Mouse (Mus musculus): ENCODE results near the gene Wfdc6b. TPM values are rescaled to one million over a fixed set of nuclear protein-coding genes. Genes with fewer than 3 reads are reported as not detected.
A peak's percentile ranks its signal among the peaks of the same experiment; 100 is the strongest.
"Not testable (repeated sequence)": the region's sequence is repeated elsewhere in the genome, so short reads cannot be mapped to it uniquely, and the experiment has no call there.

The Wfdc6b gene
- not detected for total RNA-seq (2021)

DNA sequence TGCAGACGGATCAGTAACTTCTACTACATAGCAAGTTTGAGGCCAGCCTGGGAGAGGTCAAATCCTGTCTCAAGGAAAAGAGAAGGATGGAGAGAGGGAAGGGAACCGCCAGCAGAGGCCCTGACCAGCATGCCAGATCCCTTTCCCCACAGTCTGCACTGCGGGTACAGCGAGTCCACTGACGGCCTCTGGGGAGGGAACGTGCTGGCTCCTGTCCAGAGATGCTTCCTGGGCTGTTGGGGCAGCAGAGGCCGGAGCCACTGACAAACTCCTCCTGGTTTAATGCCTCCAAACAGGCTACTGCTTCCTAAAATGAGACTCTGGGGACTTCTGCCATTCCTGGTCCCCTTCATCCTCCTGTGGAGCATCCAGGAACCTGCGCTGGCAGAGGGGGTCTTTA, at the start of gene Wfdc6b, which contains the start of gene Wfdc8:
TSS of gene Wfdc6b (plus strand) at position 52 of the 400 bp plus-strand sequence.
TSS of gene Wfdc8 (minus strand) at position 156 of the 400 bp plus-strand sequence.
- peak; percentile 29 to 50 for DNase-seq
- intact Hi-C loops (cut with DNase I) = not testable (repeated sequence)

DNA sequence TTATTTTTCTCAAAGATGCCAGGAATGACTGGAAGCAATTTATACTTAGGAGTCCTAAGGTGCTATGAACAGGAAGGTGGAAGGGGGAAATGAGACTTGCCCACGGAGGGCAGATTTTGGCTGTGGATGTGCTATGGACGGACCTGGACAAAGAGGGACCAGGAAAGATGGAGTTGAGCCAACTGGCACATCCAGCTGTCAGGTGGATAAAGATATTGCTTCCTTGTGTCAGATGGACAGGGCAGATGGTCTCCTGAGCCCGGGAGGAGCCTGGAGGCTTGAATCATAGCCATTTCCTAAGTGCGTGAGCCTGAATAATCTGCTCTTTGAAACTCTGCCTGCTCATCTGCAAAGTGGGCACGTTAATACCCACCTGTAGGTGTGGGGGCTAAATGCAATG, 49.0 kb upstream of the Wfdc6b start:
- intact Hi-C loops (cut with DNase I) = no loop called here
- no peak for DNase-seq

DNA sequence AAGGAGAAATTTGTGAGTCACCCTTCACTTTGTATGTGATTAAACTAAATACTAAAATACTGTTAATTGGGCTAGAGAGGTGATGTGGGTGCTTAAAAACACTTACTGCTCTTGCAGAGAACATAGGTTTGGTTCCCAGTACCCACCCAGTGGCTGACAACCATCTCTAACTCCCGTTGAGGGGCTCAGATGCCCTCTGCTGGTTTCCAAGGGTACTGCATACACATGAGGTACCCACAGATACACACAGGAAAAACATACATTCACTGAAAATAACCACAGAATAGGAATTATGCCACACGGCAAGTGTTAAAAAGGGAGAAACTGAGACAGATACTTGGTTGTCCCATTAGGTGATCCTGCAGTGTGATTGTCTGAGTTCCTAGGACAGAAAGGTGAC, 46.3 kb upstream of the Wfdc6b start:
- DNase-seq = no peak
- intact Hi-C loops (cut with DNase I) = no loop called here

DNA sequence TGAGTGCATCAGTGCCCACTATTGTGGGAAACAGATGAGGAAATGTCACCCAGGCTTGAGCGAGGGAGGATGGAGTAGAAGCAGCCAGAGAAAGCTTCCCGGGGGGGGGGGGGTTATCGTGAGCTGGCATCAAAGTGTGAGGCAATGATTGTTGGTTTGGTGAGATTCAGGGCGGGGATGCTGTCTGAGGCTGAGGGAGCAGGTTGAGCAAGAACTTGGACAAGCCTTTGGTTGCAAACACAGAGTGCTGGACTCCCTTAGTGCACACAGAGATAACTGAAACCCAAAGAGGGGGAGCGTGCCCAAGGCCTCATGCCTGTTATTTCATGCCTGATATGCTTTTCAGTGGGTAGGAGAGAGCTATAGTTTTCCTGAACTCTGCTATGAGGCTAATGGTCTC, 45.9 kb upstream of the Wfdc6b start:
- intact Hi-C loops (cut with DNase I) = no loop called here
- no peak for DNase-seq

DNA sequence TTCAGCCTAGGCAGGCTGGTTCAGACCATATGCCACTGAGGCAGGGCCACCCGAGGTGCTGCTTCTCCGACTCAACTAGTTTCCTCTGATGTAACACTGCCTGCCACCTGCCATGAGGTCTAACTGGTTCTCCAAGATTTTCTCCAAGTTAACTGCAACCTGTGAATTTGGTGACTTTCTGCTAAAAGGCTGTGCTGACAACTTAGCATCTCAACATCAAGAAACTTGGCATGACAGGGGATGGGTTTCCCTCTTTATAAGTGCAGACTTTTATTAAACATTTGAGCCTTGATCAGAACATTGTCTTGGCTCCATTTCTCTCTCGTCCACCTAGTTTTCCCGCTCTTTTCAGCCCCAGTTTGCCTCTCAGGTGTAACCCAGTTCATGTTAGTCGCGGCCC, 40.0 kb upstream of the Wfdc6b start, which contains the start of gene Spint3:
TSS of gene Spint3 (minus strand) at position 101 of the 400 bp plus-strand sequence.
- DNase-seq; intact Hi-C loops (cut with DNase I): not testable (repeated sequence)

DNA sequence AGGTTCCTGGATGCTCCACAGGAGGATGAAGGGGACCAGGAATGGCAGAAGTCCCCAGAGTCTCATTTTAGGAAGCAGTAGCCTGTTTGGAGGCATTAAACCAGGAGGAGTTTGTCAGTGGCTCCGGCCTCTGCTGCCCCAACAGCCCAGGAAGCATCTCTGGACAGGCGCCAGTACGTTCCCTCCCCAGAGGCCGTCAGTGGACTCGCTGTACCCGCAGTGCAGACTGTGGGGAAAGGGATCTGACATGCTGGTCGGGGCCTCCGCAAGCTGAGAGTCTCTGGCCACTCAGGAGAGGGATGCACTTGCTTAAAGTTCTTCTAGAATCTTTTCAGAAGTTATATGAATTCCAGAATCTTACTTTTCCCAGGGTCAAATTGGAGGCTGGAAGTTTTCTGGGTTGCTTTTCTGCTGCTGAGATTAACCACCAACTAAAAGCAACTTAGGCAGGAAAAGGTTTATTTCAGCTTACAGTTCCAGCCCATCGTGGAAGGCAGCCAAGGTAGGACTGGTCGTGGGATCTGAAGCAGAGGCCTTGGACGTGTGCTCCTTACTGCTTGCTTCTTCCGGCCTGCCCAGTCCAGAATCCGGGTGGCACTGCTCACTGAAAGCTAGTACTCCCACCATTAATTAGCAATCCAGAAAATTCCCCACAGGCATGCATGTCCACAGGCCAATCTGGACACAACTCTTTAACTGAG, 28.1 kb upstream of the Wfdc6b start, which contains the start of gene Wfdc6a:
TSS of gene Wfdc6a (minus strand) at position 423 of the 701 bp plus-strand sequence.
- intact Hi-C loops (cut with DNase I) = not testable (repeated sequence)
- peak; percentile 22 to 29 for DNase-seq

DNA sequence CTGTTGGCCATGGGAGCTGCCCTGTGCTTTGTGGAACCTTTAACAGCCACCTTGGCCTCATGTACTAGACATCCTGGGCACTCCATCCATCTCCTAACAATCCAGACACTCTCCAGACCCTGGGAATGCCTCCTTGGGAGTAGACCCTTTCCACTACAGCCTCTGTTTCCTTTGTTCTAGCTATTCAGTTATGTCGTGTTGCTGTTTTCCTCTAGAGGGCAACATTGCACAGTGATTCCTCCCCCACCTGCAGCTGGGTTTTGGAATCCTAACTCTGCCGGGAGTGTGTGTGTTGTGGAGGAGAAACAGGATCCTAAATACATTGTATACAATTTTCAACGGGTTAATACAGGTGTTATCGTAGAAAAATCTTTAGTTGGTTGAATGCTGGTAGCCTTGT, 21.3 kb upstream of the Wfdc6b start:
- intact Hi-C loops (cut with DNase I) = loop anchor here (1.0 to 5.0 kb wide), 3 partner anchors 85 to 200 kb away; no protein-coding TSS in a partner anchor
- DNase-seq = peak; percentile 36 to 49

DNA sequence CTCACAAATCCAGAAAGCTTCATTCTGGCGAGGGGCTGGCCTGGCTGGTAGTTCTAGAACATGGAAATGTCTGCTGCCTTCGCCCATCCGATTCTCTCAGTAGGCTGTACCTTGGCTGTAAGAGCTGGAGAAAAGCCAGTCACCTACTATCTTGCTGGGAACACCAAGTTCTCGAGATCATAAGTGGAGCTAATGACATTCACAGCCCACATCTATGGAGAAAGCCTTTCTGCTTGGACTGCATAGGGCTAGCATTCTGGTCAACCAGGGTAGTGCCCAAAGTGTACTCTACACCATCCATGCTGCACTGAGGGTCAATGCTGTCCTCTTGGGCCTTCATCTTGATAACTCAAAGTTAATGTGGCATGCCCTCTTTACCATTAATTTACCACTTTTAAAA, 19.8 kb upstream of the Wfdc6b start, which contains the start of gene Eppin:
TSS of gene Eppin (minus strand) at position 101 of the 400 bp plus-strand sequence.
- DNase-seq = no peak
- intact Hi-C loops (cut with DNase I) = loop anchor here (5.0 kb wide), 2 partner anchors 84 to 199 kb away; no protein-coding TSS in a partner anchor

DNA sequence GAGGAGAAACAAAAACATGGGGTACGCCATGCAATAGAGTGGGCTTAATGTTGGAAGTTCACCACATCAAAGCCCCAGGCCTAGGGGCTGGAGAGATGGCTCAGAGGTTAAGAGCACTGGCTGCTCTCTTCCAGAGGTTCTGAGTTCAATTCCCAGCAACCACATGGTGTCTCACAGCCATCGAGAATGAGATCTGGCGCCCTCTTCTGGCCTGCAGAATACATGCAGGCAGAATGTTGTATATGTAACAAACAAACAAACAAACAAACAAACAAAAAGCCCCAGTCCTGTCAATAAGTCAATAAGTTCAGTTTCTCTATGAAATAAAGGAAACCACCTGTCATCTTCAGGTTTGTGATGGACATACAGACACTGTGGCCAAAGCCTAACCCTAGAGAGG, 13.1 kb upstream of the Wfdc6b start:
- no peak for DNase-seq
- intact Hi-C loops (cut with DNase I) = no loop called here

DNA sequence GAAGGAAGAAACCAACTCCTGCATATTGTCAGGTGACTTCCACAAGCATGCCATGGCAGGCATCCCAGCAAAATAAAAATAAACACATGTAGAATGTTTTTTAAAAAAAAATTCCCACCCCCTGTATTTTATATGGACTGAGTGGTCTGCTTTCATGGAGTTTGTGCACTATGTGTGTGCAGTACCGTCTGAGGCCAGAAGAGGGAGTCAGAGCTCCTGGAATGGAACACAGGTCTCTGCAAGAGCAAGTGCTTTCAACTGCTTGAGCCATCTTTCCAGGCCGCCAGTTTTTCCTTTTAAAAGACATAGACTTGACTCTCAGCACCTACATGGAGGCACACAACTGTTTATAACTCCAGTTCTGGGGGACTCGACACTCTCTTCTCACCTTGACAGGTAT, 9.8 kb upstream of the Wfdc6b start:
- no peak for DNase-seq
- intact Hi-C loops (cut with DNase I) = no loop called here

DNA sequence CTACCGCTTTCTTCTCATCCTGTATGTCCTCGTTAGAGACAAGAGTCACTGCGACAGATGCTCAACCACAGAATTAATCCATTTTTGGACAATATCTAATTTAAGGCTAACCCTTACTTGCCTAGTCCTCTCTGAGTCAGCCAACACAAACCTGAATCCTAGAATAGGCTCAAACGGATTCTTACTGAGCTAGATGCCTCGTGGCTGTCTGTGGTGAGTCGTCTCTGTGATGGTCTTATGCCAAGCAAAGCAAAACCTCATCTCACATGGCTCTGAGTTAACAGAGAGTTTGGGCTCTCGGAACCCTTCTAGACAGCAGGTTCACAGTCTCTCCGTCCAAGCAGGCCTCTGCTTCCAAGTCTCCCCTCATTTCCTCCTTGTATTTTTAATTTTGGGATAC, 8.9 kb upstream of the Wfdc6b start:
- DNase-seq = no peak
- intact Hi-C loops (cut with DNase I) = no loop called here

DNA sequence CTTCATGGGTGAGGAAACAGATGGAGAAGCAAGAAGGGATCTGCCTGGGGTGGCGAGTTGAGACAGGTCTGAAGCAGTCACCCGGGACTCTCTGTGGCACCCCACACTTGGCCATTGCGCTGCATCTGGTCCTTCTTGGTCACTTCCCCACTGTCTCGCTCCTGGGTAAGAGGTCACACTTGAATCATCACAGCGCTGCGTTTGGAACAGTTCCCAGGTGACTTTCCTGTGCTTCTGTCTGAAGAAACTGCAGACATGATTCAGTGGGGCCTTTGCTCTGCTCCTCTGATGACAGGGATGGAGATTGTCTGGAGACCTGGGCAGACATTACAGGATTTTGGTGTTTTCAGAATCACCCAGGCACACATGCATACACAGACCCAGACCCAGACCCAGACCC, 4.5 kb upstream of the Wfdc6b start:
- intact Hi-C loops (cut with DNase I) = no loop called here
- DNase-seq = no peak

DNA sequence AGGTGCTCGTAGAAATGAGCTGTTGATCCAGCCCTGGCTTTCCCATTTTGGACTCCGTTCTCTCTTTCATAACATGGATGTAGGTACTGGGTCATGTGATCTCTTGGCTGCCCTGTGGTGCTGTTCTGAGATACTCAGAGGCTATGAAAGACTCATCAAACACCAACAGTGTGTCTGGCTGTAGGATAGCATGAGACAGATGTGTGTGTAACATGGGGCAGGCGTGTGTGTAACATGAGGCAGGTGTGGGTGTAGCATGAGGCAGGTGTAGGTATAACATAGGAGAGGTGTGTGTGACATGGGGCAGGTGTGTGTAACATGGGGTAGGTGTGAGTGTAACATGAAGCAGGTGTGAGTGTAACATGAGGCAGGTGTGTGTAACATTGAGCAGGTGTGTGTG, 2.1 kb downstream of the Wfdc6b start:
- no peak for DNase-seq
- intact Hi-C loops (cut with DNase I) = no loop called here

DNA sequence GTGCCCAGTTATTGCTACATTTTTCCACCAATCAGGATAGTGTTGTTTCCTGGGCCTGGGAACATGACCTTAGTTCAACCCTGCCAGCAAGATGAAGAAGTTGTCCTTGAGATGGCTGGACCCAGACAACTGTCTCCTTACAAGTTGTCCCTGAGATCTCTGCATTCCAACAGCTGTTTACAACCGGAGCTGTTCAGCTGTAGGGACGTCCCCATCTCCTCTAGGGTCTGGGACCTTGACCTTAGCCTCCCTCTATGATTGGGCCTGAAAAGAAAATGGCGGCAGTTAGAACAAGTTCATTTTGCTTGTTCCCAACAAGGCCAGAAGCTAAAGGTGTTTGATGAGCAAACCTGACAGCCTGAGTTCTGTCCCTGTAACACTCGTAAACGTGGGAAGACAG, 5.7 kb downstream of the Wfdc6b start:
- no peak for DNase-seq
- intact Hi-C loops (cut with DNase I) = no loop called here

DNA sequence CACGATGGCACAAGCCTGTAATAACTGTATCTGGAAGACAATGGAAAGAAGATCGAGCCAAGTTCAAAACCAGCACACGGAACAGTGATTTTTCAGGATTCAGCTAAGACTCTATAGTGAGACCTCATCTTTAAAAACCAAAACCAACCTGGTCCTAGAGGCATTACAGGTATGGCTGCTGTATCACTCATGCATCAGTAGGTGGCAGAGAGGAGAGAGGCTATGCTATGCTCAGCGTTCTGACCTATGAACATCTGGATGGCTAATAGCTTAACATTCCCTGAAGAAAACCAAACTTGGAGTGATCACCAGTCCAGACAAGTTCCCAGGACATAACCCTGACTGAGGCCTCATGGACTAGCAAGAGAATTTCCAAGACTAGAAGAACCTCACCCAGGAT, 8.5 kb downstream of the Wfdc6b start:
- intact Hi-C loops (cut with DNase I) = no loop called here
- no peak for DNase-seq

DNA sequence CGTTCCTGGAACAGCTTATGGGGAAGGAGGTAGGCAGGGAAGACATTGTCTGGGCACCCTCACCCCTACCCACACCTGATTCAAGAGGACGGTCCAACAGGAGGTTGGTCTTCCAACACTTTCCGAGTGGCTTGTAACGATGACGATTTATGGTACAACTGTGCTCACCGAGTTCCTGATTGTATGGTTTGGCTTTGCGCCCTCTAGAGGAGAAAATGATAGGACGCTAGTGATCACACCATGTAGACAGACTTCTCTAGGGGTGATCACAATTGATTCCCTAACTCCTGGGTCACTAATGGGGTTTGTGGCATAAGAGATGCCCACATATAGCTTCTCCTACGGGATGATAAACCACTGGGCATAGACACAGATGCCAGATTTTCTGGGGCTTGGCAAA, 21.9 kb downstream of the Wfdc6b start:
- intact Hi-C loops (cut with DNase I) = no loop called here
- DNase-seq = no peak

DNA sequence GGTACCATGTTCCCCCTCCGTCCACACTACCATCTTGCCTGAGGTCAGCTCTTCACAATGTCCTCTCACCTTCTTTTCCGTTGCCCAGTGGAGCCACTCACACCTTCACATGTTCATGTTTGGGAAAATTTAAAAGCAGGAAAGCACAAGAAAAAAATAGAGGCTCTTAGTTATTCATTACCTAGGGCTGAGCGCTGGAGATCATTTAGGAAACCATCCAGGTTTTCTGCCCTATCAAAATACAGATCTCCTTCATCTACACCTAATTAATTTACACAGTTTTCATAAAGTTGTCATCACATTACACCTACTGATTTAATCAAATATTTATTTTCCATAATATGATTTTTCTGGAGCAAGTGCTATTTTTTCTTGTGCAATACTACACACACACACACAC, 25.4 kb downstream of the Wfdc6b start, which contains the start of gene Wfdc16:
TSS of gene Wfdc16 (minus strand) at position 101 of the 400 bp plus-strand sequence.
- intact Hi-C loops (cut with DNase I) = no loop called here

DNA sequence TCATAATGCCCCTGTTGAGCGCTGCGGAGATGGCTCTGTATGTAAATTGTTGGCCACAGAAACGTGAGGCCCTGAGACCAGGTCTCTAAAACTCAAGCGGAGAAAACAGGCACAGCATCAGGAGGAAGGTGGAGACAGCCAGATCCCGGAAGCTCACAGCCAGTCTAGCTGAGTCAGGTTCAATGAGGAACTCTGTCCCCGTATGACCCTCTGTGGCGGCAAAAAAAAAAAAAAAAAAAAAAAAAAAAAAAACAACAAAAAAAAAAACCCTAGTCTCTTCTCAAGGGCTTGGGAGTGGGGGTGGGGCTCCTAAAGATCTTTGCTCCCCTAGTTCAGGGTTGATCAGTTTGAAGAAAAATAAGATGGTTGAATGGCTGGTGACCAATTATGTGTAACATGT, 27.8 kb downstream of the Wfdc6b start:
- peak; percentile 3 to 10 for DNase-seq
- intact Hi-C loops (cut with DNase I) = no loop called here

More for the DNA sequence above, 25.4 kb downstream of the Wfdc6b start, which contains the start of gene Wfdc16:
- DNase-seq = no peak

DNA sequence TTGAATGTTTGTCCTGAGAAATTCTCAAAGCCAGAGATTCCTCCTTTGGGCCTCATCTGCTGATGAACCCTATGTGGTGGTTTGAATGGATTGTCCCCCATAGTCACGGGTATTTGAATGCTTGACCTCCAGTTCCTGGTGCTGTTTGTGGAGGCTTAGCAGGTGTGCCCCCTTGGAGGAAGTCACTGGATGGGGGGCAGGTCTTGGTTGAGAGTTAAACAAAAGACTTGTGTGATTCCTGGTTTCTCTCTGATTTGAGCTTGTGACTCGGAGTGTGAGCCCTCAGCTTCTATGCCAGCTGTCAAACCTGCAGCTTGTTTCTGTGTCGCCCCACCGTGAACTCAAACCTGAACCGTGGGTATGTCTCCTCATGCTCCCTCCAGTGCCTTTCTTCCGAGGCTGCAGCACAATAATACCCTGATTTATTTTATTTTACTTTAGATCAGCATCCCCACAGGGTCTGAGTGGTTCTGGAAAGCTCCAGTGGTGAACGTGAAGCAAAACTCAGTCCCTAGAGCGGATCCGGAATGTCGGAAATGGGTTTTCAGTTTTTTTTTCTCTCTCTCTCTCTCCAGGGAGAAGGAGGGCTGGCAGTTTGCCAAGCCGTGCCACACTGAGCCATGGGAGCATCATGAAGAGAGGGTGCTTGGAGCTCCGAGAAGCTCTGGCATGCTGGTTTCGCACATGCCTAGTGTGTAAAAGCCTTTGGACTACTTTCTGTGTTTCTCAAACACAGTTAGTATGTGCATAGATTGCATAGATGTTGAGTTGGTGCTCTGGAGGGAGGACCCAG, 28.8 kb downstream of the Wfdc6b start:
- no peak for DNase-seq
- intact Hi-C loops (cut with DNase I) = no loop called here

DNA sequence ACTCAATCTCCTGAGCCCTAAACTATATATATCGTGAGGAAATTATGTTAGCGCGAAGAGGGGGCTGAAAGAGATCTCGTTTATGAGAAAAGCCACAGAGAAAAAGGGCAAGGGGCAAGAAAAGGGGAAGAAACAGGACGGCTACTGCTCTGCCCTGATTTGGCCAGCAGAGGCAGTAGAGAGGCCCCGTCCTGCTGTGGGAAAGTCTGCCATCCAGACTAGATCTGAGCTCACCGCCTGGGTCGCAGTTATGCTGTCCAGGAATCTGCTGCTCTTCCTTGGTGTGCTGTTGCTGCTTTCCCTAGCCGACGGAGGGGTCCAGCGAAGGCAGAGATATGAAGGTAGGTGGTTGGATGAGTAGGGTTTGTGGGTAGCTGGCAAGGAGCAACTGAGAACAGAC, 42.5 kb downstream of the Wfdc6b start, which contains the start of gene Wfdc10:
TSS of gene Wfdc10 (plus strand) at position 189 of the 400 bp plus-strand sequence.
- peak; percentile 33 to 67 for DNase-seq
- intact Hi-C loops (cut with DNase I) = no loop called here

DNA sequence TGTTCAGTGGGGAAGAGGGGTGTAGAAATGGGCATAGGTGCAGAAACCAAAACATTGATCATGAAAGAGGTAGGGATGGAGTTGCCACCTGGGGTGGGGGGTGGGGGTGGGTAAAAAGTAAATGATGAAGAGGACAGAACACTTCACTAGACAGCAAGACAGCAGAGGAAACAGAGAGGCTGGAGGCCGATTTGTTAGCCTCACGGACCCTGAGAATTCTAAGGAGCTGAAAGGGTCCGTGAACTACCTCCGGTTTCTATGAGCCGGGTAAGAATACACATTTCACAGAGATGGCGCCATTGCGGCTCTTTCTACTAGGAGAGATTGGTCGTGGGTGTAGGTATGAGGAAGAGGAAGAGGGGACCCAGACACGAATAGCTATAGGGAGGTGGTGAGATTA, 43.2 kb downstream of the Wfdc6b start, which contains the start of gene Wfdc9:
TSS of gene Wfdc9 (minus strand) at position 101 of the 400 bp plus-strand sequence.
- intact Hi-C loops (cut with DNase I) = no loop called here
- DNase-seq = no peak

All from heart, postnatal 10 days (tissue).